Mouse (Mus musculus) C2C12 (cell line): Measurements from ENCODE around the gene Ahdc1. TPM values are rescaled to one million over a fixed set of nuclear protein-coding genes. Genes with fewer than 3 reads are reported as not detected.

Experiments
- H3K27me3 ChIP-seq: one replicate; pipeline ENCODE4 v1.6.1; 2011; ENCODE audit not compliant: control insufficient read depth, insufficient read depth, insufficient read length
- H3K36me3 ChIP-seq: one replicate; pipeline ENCODE4 v1.6.1; 2011; ENCODE audit not compliant: control insufficient read depth, insufficient read depth
- H3K4me3 ChIP-seq: one replicate; pipeline ENCODE4 v1.5.1; 2011; ENCODE audit warnings: mild to moderate bottlenecking, control low read depth; ENCODE audit not compliant: poor library complexity, insufficient read depth, severe bottlenecking
- H3K79me2 ChIP-seq: one replicate; pipeline ENCODE4 v1.6.1; 2011; ENCODE audit not compliant: control insufficient read depth, insufficient read depth
- H3K79me3 ChIP-seq: one replicate; pipeline ENCODE4 v1.6.1; 2011; ENCODE audit warnings: low read depth, control low read depth
- H3ac ChIP-seq: one replicate; pipeline ENCODE3; 2011; ENCODE audit warnings: low read depth; ENCODE audit not compliant: control insufficient read depth, insufficient read length
- CEBPB ChIP-seq: IDR thresholded peaks from one replicate; pipeline ENCODE4 v1.6.1; 2011; ENCODE audit warnings: low read depth, mild to moderate bottlenecking, control low read depth, moderate library complexity
- CTCF ChIP-seq: IDR thresholded peaks from one replicate; pipeline ENCODE4 v1.5.1; 2011; ENCODE audit not compliant: control insufficient read depth, insufficient read depth, insufficient read length
- FOSL1 ChIP-seq: IDR thresholded peaks from one replicate; pipeline ENCODE4 v1.8.0; 2011; ENCODE audit warnings: mild to moderate bottlenecking, low read length; ENCODE audit not compliant: poor library complexity, insufficient read depth, severe bottlenecking
- MAX ChIP-seq: IDR thresholded peaks from one replicate; pipeline ENCODE4 v1.6.1; 2011; ENCODE audit warnings: mild to moderate bottlenecking, control low read depth
- MYOD1 ChIP-seq: IDR thresholded peaks from one replicate; pipeline ENCODE4 v1.6.1; 2011; ENCODE audit warnings: low read depth; ENCODE audit not compliant: control insufficient read depth, insufficient read length
- MYOG ChIP-seq: IDR thresholded peaks from one replicate; pipeline ENCODE4 v1.6.1; 2011; ENCODE audit not compliant: control insufficient read depth, insufficient read length; ENCODE audit errors: extremely low read depth
- USF1 ChIP-seq: IDR thresholded peaks from one replicate; pipeline ENCODE4 v1.6.1; 2011; ENCODE audit warnings: low read depth, mild to moderate bottlenecking, control low read depth, moderate library complexity
- polyA plus RNA-seq: library from polyadenylated mRNA; unstranded; fragments of >200 nt; fragmentation: generic; extraction: Trizol; gene quantifications from one replicate; pipeline ENCODE4 v1.2.1, GENCODE M21; 2012; ENCODE audit warnings: missing spikeins

Ahdc1 gene
- polyA plus RNA-seq, 1 experiment: 27.9 TPM

DNA sequence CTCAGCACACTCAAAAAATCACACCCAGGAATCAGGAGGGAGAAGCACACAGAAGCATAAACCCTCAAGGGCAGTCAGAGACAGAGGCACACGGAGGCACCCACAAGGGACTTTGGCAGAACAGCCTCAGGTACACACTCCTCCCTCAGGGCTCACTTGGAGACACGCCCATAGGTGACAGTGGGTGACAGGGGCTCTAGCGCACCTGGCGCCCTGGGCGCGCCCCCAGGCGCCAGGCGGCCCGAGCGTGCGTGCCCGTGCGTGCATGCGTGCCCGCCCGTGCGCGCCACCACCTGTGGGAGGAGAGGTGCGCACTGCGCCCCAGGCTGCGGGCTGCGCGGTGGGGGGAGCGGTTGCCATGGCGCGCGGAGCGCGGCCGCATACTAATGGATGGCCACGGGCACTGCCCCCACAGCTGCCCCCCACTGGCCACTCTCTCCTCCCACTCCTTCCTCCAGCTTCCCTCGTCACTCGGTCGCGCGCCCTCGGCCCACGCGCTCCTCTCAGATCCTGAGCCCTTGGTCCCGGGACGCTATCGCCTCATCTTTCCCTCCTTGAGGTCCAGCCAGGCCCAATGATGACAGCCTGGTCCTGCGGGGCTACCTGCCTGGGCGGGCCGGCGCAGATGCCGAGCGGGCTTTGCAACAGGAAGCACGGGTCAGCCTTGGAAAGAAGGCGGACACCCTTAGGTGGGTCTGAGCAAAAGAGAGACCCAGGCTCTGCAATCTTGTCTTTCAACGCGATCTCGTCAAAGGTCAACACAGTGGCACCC is 74.1 kb downstream of the Ahdc1 start:
- no peaks in the 10 kb centered on the region for H3K27me3 ChIP-seq
- H3K79me2 ChIP-seq: no peaks in the 10 kb centered on the region
- no peak overlapping the region for H3K4me3 ChIP-seq
- no peaks in the 10 kb centered on the region for H3K36me3 ChIP-seq
- H3K79me3 ChIP-seq: no peaks in the 10 kb centered on the region
- H3ac ChIP-seq: no peak overlapping the region
- TF ChIP-seq MYOD1 (no peak), USF1 (no peak), CTCF (no peak), FOSL1 (no peak), MYOG (no peak), MAX (no peak), CEBPB (no peak)

DNA sequence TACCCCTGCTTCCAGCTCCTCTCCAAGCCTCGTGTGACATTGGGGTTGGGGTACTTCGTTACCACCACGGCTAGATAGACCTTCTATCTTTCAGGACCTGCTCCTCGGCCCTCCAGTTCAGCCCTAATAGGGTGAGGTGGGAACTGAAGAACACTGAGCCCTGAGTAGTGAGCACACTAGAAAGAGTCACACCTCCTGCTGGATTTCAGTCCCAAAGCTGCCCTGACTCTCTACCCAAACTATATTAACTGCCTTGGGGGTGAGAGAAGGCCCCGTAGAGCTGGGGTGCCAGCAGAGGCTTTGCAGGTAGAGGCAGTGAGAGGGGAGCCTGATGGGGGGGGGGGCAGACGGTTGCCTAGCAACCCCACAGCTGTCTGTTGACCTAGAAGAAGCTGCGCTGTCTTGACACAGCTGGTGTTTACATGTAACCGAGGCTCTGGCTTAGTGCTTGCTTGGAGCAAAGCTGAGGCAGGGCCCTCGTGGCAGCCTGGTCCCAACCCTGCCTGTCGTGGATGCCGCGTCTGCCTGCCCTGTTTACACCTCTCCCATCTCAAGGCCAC is 74.8 kb downstream of the Ahdc1 start:
- Histone ChIP-seq H3K79me2 (no peaks in the 10 kb centered on the region), H3K79me3 (no peaks in the 10 kb centered on the region), H3K27me3 (no peaks in the 10 kb centered on the region), H3K36me3 (no peaks in the 10 kb centered on the region), H3ac (no peak overlapping the region), H3K4me3 (no peak overlapping the region)
- TF ChIP-seq MAX: no peak
- TF ChIP-seq FOSL1: no peak
- TF ChIP-seq MYOD1: no peak
- TF ChIP-seq MYOG: no peak

DNA sequence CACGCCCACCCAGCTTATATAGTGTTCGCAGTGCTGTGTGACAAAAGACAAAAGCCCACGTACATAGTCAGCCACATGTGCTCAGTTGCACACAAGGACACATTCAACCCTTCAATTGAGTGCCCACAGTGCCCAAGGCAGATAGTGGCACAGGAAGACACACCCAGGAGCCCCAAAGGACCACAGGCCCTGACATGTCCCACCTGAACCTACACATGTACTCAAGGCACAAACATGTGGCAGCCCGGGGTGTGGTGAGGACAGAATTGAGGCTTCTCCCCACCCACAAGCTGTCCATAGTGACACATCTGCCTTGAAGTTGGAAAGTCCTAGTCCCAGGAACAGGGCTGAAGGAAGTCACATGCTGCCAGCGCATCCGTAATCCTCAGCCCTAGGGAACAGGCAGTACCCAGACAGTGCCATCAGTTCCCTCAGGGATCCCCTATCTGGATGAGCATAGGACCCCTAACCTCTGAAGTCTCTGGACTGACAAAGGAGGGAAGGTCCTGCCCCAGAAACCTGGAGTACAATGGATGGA is 76.2 kb downstream of the Ahdc1 start:
- H3ac ChIP-seq: no peak overlapping the region
- H3K27me3 ChIP-seq: no peaks in the 10 kb centered on the region
- TF ChIP-seq MAX: no peak
- no peak for TF ChIP-seq MYOD1
- no peak for TF ChIP-seq MYOG
- no peak for TF ChIP-seq CTCF
- no peak for TF ChIP-seq CEBPB
- TF ChIP-seq FOSL1: no peak
- no peak for TF ChIP-seq USF1
- no peak overlapping the region for H3K4me3 ChIP-seq
- H3K79me2 ChIP-seq: no peaks in the 10 kb centered on the region
- H3K79me3 ChIP-seq: no peaks in the 10 kb centered on the region
- no peaks in the 10 kb centered on the region for H3K36me3 ChIP-seq

DNA sequence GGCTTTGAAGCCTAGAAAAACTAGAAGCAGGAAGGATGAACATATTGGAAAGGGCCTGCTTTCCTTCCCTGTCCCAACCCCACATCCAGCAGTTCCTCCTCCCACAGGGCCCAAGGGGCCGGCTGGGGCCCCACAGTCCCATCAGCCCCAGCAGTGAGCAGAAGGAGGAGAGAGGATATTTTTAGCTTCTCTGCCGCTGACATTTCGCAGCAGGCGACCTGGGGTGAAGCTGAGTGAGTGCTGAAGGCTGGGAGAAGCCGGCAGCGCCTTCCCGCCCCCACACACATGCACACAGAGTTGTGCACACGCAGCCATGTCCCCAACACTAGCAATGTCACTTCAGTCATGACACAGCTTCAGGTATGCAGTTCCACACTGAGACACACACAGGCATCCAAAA is 76.8 kb downstream of the Ahdc1 start:
- H3ac ChIP-seq: no peak overlapping the region
- H3K36me3 ChIP-seq: no peaks in the 10 kb centered on the region
- H3K4me3 ChIP-seq: no peak overlapping the region
- H3K79me2 ChIP-seq: no peaks in the 10 kb centered on the region
- H3K79me3 ChIP-seq: no peaks in the 10 kb centered on the region
- H3K27me3 ChIP-seq: no peaks in the 10 kb centered on the region
- no peak for TF ChIP-seq MYOD1
- no peak for TF ChIP-seq CTCF
- no peak for TF ChIP-seq USF1
- TF ChIP-seq MYOG: no peak
- no peak for TF ChIP-seq FOSL1
- TF ChIP-seq MAX: no peak
- no peak for TF ChIP-seq CEBPB

DNA sequence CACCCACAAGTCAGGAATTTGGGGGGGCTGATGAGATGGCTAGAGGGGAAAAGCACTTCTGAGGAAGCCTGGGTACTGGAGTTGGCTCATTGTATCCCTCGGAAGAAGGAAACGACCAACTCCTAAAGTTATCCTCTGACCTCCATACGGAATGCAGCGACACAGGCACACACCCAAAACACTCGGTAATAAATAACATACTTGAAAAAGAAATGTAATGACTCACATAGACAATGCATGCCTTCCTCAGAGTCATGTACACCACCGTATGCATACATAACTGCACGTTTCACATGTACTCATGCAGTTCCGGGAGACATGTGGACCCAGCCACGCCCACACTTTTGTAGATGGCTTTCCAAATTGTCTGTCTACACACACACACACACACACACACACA is 78.3 kb downstream of the Ahdc1 start:
- Histone ChIP-seq H3ac (no peak overlapping the region), H3K36me3 (no peaks in the 10 kb centered on the region), H3K79me2 (no peaks in the 10 kb centered on the region), H3K4me3 (no peak overlapping the region), H3K79me3 (no peaks in the 10 kb centered on the region), H3K27me3 (no peaks in the 10 kb centered on the region)
- TF ChIP-seq MYOG: no peak
- no peak for TF ChIP-seq USF1
- TF ChIP-seq MYOD1: no peak
- TF ChIP-seq FOSL1: no peak
- TF ChIP-seq CTCF: no peak
- no peak for TF ChIP-seq CEBPB
- TF ChIP-seq MAX: no peak

DNA sequence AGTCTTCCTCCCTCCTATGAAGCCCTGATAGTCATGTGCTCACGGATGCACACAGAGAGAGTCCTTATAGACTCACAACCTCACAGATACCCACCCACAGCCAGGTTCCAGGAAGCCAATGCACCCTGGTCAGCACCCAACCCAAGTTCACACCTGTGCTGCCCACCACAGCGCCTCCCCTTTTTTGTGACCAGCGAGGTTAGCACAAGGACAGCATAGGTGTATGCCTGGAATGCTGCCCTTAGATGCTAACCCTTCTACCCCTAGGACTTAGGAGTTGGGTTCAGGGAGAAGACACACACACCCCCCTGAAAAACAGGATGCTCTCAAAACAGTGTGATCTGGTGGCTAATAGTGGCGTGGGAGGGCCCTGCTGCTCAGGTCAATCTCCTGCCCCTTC is 78.7 kb downstream of the Ahdc1 start:
- Histone ChIP-seq H3K4me3 (no peak overlapping the region), H3ac (no peak overlapping the region), H3K27me3 (no peaks in the 10 kb centered on the region), H3K79me2 (no peaks in the 10 kb centered on the region), H3K36me3 (no peaks in the 10 kb centered on the region), H3K79me3 (no peaks in the 10 kb centered on the region)
- no peak for TF ChIP-seq MYOG
- no peak for TF ChIP-seq CTCF
- no peak for TF ChIP-seq USF1
- no peak for TF ChIP-seq FOSL1
- no peak for TF ChIP-seq MAX
- TF ChIP-seq CEBPB: no peak
